ENCODE assay signal across 14 mouse cellular contexts in the genomic region with DNA sequence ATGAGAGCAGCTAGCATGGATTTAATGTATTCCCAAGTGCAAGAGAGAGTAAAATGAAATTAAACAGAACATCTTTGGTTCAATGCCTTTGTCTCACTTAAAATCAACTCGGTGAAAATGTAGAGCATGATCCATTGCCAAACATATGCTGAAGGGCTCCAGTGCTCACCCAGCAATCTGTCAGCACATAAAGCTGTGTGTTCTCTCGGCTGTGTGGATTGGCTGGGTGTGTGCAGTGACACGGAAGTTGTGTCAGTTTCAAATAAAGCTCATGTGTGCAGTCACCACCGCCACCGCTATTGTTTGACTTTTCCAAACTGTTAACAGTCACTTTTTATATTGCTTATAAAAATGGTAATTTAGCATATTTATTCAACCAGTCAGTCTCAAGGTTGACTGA.
DNase-seq lines count a peak whose midpoint lies in the region; ATAC-seq lines count a peak whose summit lies in the region.
"Had no signal": no experiment of that assay in that cellular context is flagged by ENCODE, and none has a peak within 500 bp of the region (broad histone marks: within the 10 kb centered on the region; RNA-seq: fewer than 3 reads in every experiment).

No protein-coding gene starts in this region.

- H3K36me3 ChIP-seq in limb, embryonic 15.5 days, result no peaks in the 10 kb centered on the region
- H3K36me3 ChIP-seq: kidney, embryonic 15.5 days; limb, embryonic 12.5 days had no signal

- peak; percentile 4 to 11 for DNase-seq in cerebellum, postnatal 14 days
- no peak for DNase-seq in cerebellum, adult 8-10 months
- peak; percentile 37 for DNase-seq in left cerebral cortex, postnatal 4 days
- DNase-seq in left cerebral cortex, postnatal 10 days (ENCODE audit: extremely low spot score in 1 of 2, low spot score in 2 of 2), result no peak
- peak; percentile 42 for DNase-seq in brain, embryonic 18.5 days (ENCODE audit: low read depth, low spot score)
- no peak for DNase-seq in right cerebral cortex, adult 2 months (ENCODE audit: low spot score in 2 of 2)
- DNase-seq in left cerebral cortex, adult 9 months (ENCODE audit: low spot score in 2 of 2), result no peak
- DNase-seq: cerebellum, adult 2 months; lung, adult 2 months; right cerebral cortex, postnatal 14 days had no signal

- H3K9ac ChIP-seq in limb, embryonic 15.5 days, result no peak overlapping the region
- H3K9ac ChIP-seq: kidney, embryonic 15.5 days; limb, embryonic 12.5 days had no signal

- H3K4me2 ChIP-seq in limb, embryonic 15.5 days, result no peak overlapping the region
- H3K4me2 ChIP-seq: kidney, embryonic 15.5 days; limb, embryonic 12.5 days had no signal

- H3K27ac ChIP-seq in limb, embryonic 15.5 days, result 0 out of 2 replicates have a peak overlapping the region, but pooled peaks have one; percentile 17
- H3K27ac ChIP-seq: kidney, embryonic 15.5 days; limb, embryonic 12.5 days had no signal

- H3K27me3 ChIP-seq in limb, embryonic 15.5 days, result no peaks in the 10 kb centered on the region
- H3K27me3 ChIP-seq: kidney, embryonic 15.5 days; limb, embryonic 12.5 days; Patski had no signal

- no peak for ATAC-seq in limb, embryonic 15.5 days (ENCODE audit: insufficient number of reproducible peaks, low FRiP score, low TSS enrichment, low read depth)
- ATAC-seq: Patski had no signal

- H3K9me3 ChIP-seq in limb, embryonic 15.5 days, result no peaks in the 10 kb centered on the region
- H3K9me3 ChIP-seq: kidney, embryonic 15.5 days; limb, embryonic 12.5 days had no signal

- no peak overlapping the region for H3K4me3 ChIP-seq in limb, embryonic 15.5 days
- H3K4me3 ChIP-seq: kidney, embryonic 15.5 days; limb, embryonic 12.5 days had no signal

- 29% methylated on average over 5 of the region's 5 CpGs for WGBS in limb, embryonic 15.5 days

- intact Hi-C loops in left cerebral cortex, postnatal 4 days (cut with DNase I), result no loop called here
- intact Hi-C loops in left cerebral cortex, postnatal 10 days (cut with DNase I), result no loop called here

- 0 out of 2 replicates have a peak, but pooled peaks cover 2% of the 10 kb centered on the region for H3K4me1 ChIP-seq in limb, embryonic 15.5 days
- H3K4me1 ChIP-seq: kidney, embryonic 15.5 days had no signal

Comparison
In these comparisons a context has a peak if more than half of its experiments do, and no peak if none do; other contexts are left out.
1. DNase-seq: peak in cerebellum, postnatal 14 days (2 of 2), left cerebral cortex, postnatal 4 days (single experiment) and brain, embryonic 18.5 days (single experiment); none in cerebellum, adult 8-10 months (single experiment), left cerebral cortex, postnatal 10 days (0 of 2), right cerebral cortex, adult 2 months (0 of 2) and left cerebral cortex, adult 9 months (0 of 2).